Mouse (Mus musculus): ENCODE measurements around the gene Madcam1. TPM values are rescaled to one million over a fixed set of nuclear protein-coding genes. Genes with fewer than 3 reads are reported as not detected.

Gene Madcam1
- total and polyA plus RNA-seq, 2 experiments from 2014 or later, result 1.3 to 1.9 TPM

- no peaks in the 10 kb centered on the region for H3K27me3 ChIP-seq (ENCODE audit: insufficient read depth, low read length)
- H3K36me3 ChIP-seq (ENCODE audit: insufficient read depth, low read length), result no peaks in the 10 kb centered on the region
- no peak for TF ChIP-seq CTCF (IDR thresholded peaks at IDR 0.05)
- H3K27ac ChIP-seq (ENCODE audit: low read depth, low read length), result no peak overlapping the region
- DNase-seq (ENCODE audit: low spot score) (no peak), ATAC-seq (ENCODE audit: low FRiP score) (no peak)
- 3% methylated on average over 43 of the region's 43 CpGs for WGBS
- H3K4me2 ChIP-seq (ENCODE audit: low read depth, low read length, poor library complexity, severe bottlenecking), result peak overlapping the region; percentile 66
- no peaks in the 10 kb centered on the region for H3K9me3 ChIP-seq (ENCODE audit: low read length)
- H3K4me3 ChIP-seq (ENCODE audit: low read depth, low read length), result peak overlapping the region; percentile 83
- peak overlapping the region; percentile 84 for H3K9ac ChIP-seq (replicated peaks; ENCODE audit: low read length, poor library complexity, severe bottlenecking)
- H3K4me1 ChIP-seq (ENCODE audit: insufficient read depth, low read length), result no peaks in the 10 kb centered on the region; the same call in 1 of the 2 replicates
Observed at GRCm38 (mm10) chr10:79717640-79718357, 53.4 kb downstream of the Madcam1 start.

Other genes with a start within 250 kb of the Madcam1 start
- not detected in 2 replicates for gene Vmn2r83, start 195.8 kb upstream of the Madcam1 start, total RNA-seq (2014; rRNA removed)
- not detected in 2 replicates for gene Vmn2r83, start 195.8 kb upstream of the Madcam1 start, polyA plus RNA-seq (2015; fragmentation: Nextera tagmentation; extraction: Ambion mirVana)
- gene Plpp2, start 130.8 kb upstream of the Madcam1 start, total RNA-seq (2014; rRNA removed), result 34.6 and 56.9 TPM in 2 replicates
- gene Plpp2, start 130.8 kb upstream of the Madcam1 start, polyA plus RNA-seq (2015; fragmentation: Nextera tagmentation; extraction: Ambion mirVana), result 22.7 and 25.6 TPM in 2 replicates
- 95.6 and 98.8 TPM in 2 replicates for gene Mier2, start 109.4 kb upstream of the Madcam1 start, total RNA-seq (2014; rRNA removed)
- 43.3 and 46.6 TPM in 2 replicates for gene Mier2, start 109.4 kb upstream of the Madcam1 start, polyA plus RNA-seq (2015; fragmentation: Nextera tagmentation; extraction: Ambion mirVana)
- not detected in 2 replicates for gene Theg, start 77.2 kb upstream of the Madcam1 start, total RNA-seq (2014; rRNA removed)
- gene Theg, start 77.2 kb upstream of the Madcam1 start, polyA plus RNA-seq (2015; fragmentation: Nextera tagmentation; extraction: Ambion mirVana), result not detected in 2 replicates
- 43.6 and 45.2 TPM in 2 replicates for gene C2cd4c, start 50.5 kb upstream of the Madcam1 start, total RNA-seq (2014; rRNA removed)
- 1.7 and 1.8 TPM in 2 replicates for gene C2cd4c, start 50.5 kb upstream of the Madcam1 start, polyA plus RNA-seq (2015; fragmentation: Nextera tagmentation; extraction: Ambion mirVana)
- 74.5 and 78.2 TPM in 2 replicates for gene Shc2, start 26.6 kb upstream of the Madcam1 start, total RNA-seq (2014; rRNA removed)
- 25.9 and 26.2 TPM in 2 replicates for gene Shc2, start 26.6 kb upstream of the Madcam1 start, polyA plus RNA-seq (2015; fragmentation: Nextera tagmentation; extraction: Ambion mirVana)
- 2.3 TPM in 1 of 2 replicates, not detected in the other for gene Odf3l2, start 18.8 kb upstream of the Madcam1 start, total RNA-seq (2014; rRNA removed)
- 1.6 and 2.1 TPM in 2 replicates for gene Odf3l2, start 18.8 kb upstream of the Madcam1 start, polyA plus RNA-seq (2015; fragmentation: Nextera tagmentation; extraction: Ambion mirVana)
- gene Tpgs1, start 4.8 kb downstream of the Madcam1 start, total RNA-seq (2014; rRNA removed), result 80.9 and 85.9 TPM in 2 replicates
- gene Tpgs1, start 4.8 kb downstream of the Madcam1 start, polyA plus RNA-seq (2015; fragmentation: Nextera tagmentation; extraction: Ambion mirVana), result 139 and 146 TPM in 2 replicates
- gene Cdc34, start 17.6 kb downstream of the Madcam1 start, total RNA-seq (2014; rRNA removed), result 65.8 and 99.4 TPM in 2 replicates
- 72.5 and 75.2 TPM in 2 replicates for gene Cdc34, start 17.6 kb downstream of the Madcam1 start, polyA plus RNA-seq (2015; fragmentation: Nextera tagmentation; extraction: Ambion mirVana)
- 0.66 and 0.85 TPM in 2 replicates for gene Gzmm, start 24.5 kb downstream of the Madcam1 start, total RNA-seq (2014; rRNA removed)
- gene Gzmm, start 24.5 kb downstream of the Madcam1 start, polyA plus RNA-seq (2015; fragmentation: Nextera tagmentation; extraction: Ambion mirVana), result 1.2 and 1.4 TPM in 2 replicates
- gene Bsg, start 39.9 kb downstream of the Madcam1 start, total RNA-seq (2014; rRNA removed), result 1,054 and 1,082 TPM in 2 replicates
- gene Bsg, start 39.9 kb downstream of the Madcam1 start, polyA plus RNA-seq (2015; fragmentation: Nextera tagmentation; extraction: Ambion mirVana), result 1,042 and 1,135 TPM in 2 replicates
- 60.9 and 66.1 TPM in 2 replicates for gene Hcn2, start 52.1 kb downstream of the Madcam1 start, total RNA-seq (2014; rRNA removed)
- 5.0 TPM in 2 replicates for gene Hcn2, start 52.1 kb downstream of the Madcam1 start, polyA plus RNA-seq (2015; fragmentation: Nextera tagmentation; extraction: Ambion mirVana)
- gene Polrmt, start 82.0 kb downstream of the Madcam1 start, total RNA-seq (2014; rRNA removed), result 42.0 and 43.2 TPM in 2 replicates
- 32.5 and 37.4 TPM in 2 replicates for gene Polrmt, start 82.0 kb downstream of the Madcam1 start, polyA plus RNA-seq (2015; fragmentation: Nextera tagmentation; extraction: Ambion mirVana)
- gene Fgf22, start 90.5 kb downstream of the Madcam1 start, total RNA-seq (2014; rRNA removed), result 1.7 and 2.2 TPM in 2 replicates
- 3.1 and 4.0 TPM in 2 replicates for gene Fgf22, start 90.5 kb downstream of the Madcam1 start, polyA plus RNA-seq (2015; fragmentation: Nextera tagmentation; extraction: Ambion mirVana)
- 79.6 and 107 TPM in 2 replicates for gene Rnf126, start 102.4 kb downstream of the Madcam1 start, total RNA-seq (2014; rRNA removed)
- gene Rnf126, start 102.4 kb downstream of the Madcam1 start, polyA plus RNA-seq (2015; fragmentation: Nextera tagmentation; extraction: Ambion mirVana), result 121 and 134 TPM in 2 replicates
- gene Fstl3, start 112.7 kb downstream of the Madcam1 start, total RNA-seq (2014; rRNA removed), result 3.3 and 3.4 TPM in 2 replicates
- gene Fstl3, start 112.7 kb downstream of the Madcam1 start, polyA plus RNA-seq (2015; fragmentation: Nextera tagmentation; extraction: Ambion mirVana), result 3.0 and 3.9 TPM in 2 replicates
- gene Prss57, start 126.4 kb downstream of the Madcam1 start, total RNA-seq (2014; rRNA removed), result 1.1 TPM in 1 of 2 replicates, not detected in the other
- gene Prss57, start 126.4 kb downstream of the Madcam1 start, polyA plus RNA-seq (2015; fragmentation: Nextera tagmentation; extraction: Ambion mirVana), result 0.09 and 0.25 TPM in 2 replicates
- gene Palm, start 129.0 kb downstream of the Madcam1 start, total RNA-seq (2014; rRNA removed), result 161 and 165 TPM in 2 replicates
- 302 and 308 TPM in 2 replicates for gene Palm, start 129.0 kb downstream of the Madcam1 start, polyA plus RNA-seq (2015; fragmentation: Nextera tagmentation; extraction: Ambion mirVana)
- 0.24 TPM in 1 of 2 replicates, not detected in the other for gene Misp, start 156.4 kb downstream of the Madcam1 start, total RNA-seq (2014; rRNA removed)
- gene Misp, start 156.4 kb downstream of the Madcam1 start, polyA plus RNA-seq (2015; fragmentation: Nextera tagmentation; extraction: Ambion mirVana), result 0.18 and 0.27 TPM in 2 replicates
- gene Ptbp1, start 189.9 kb downstream of the Madcam1 start, total RNA-seq (2014; rRNA removed), result 114 and 119 TPM in 2 replicates
- gene Ptbp1, start 189.9 kb downstream of the Madcam1 start, polyA plus RNA-seq (2015; fragmentation: Nextera tagmentation; extraction: Ambion mirVana), result 46.2 and 49.7 TPM in 2 replicates
- gene Prtn3, start 209.9 kb downstream of the Madcam1 start, total RNA-seq (2014; rRNA removed), result 5.9 and 7.5 TPM in 2 replicates
- gene Prtn3, start 209.9 kb downstream of the Madcam1 start, polyA plus RNA-seq (2015; fragmentation: Nextera tagmentation; extraction: Ambion mirVana), result 11.7 and 14.6 TPM in 2 replicates
- gene Plppr3, start 210.1 kb downstream of the Madcam1 start, total RNA-seq (2014; rRNA removed), result 494 and 539 TPM in 2 replicates
- 350 and 358 TPM in 2 replicates for gene Plppr3, start 210.1 kb downstream of the Madcam1 start, polyA plus RNA-seq (2015; fragmentation: Nextera tagmentation; extraction: Ambion mirVana)
- not detected in 2 replicates for gene Elane, start 221.7 kb downstream of the Madcam1 start, total RNA-seq (2014; rRNA removed)
- not detected in 2 replicates for gene Elane, start 221.7 kb downstream of the Madcam1 start, polyA plus RNA-seq (2015; fragmentation: Nextera tagmentation; extraction: Ambion mirVana)
- not detected in 2 replicates for gene Cfd, start 226.3 kb downstream of the Madcam1 start, total RNA-seq (2014; rRNA removed)
- gene Cfd, start 226.3 kb downstream of the Madcam1 start, polyA plus RNA-seq (2015; fragmentation: Nextera tagmentation; extraction: Ambion mirVana), result not detected in 2 replicates
- gene Med16, start 244.4 kb downstream of the Madcam1 start, total RNA-seq (2014; rRNA removed), result 75.9 and 79.6 TPM in 2 replicates
- gene Med16, start 244.4 kb downstream of the Madcam1 start, polyA plus RNA-seq (2015; fragmentation: Nextera tagmentation; extraction: Ambion mirVana), result 54.9 and 55.3 TPM in 2 replicates
- not detected in 2 replicates for gene Gm26602, start 246.3 kb downstream of the Madcam1 start, total RNA-seq (2014; rRNA removed)
- gene Gm26602, start 246.3 kb downstream of the Madcam1 start, polyA plus RNA-seq (2015; fragmentation: Nextera tagmentation; extraction: Ambion mirVana), result 7.4 and 17.3 TPM in 2 replicates

Data from midbrain, postnatal 0 days (tissue).